Mouse (Mus musculus): ENCODE measurements at regions not wholly inside any gene's neighbourhood (a gene's known extent, or its start where the extent isn't known, plus 50 kb on each side); places are given as distances from the start of the nearest gene placed in this dataset.
A peak's percentile ranks its signal among the peaks of the same experiment; 100 is the strongest.
"Not testable (repeated sequence)": the region's sequence is repeated elsewhere in the genome, so short reads cannot be mapped to it uniquely, and the experiment has no call there.

DNA sequence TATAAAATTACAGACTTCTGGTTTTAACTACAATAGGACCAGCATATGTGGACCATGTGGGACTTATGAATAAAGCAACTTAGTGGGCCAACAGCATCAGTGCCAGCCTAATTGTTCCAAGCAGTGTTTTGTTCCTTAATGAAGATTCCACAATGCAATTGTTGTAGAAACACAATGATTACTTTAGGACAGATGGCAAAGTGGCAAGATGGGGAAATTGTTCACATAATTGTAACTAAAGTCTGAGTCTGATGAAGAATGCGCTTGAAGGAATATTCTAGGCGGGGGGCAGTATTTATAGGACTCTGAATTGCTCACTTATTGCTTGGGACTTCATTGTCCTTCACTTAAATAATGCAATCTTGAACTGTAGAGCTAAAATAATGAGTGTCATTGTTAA, 253.4 kb upstream of the Kcnj3 start:
- no peak overlapping the region for H3K4me3 ChIP-seq
- no peaks in the 10 kb centered on the region for H3K9me3 ChIP-seq
- 80% methylated on average over 2 of the region's 2 CpGs for WGBS
- H3K4me2 ChIP-seq (replicated peaks) = no peak overlapping the region
- no peak overlapping the region for H3K9ac ChIP-seq
- no peaks in the 10 kb centered on the region for H3K27me3 ChIP-seq (replicated peaks)
- no peak for ATAC-seq (ENCODE audit: low FRiP score, low read depth)
- no peaks in the 10 kb centered on the region for H3K36me3 ChIP-seq
- H3K4me1 ChIP-seq = no peaks in the 10 kb centered on the region
- no peak overlapping the region for H3K27ac ChIP-seq

DNA sequence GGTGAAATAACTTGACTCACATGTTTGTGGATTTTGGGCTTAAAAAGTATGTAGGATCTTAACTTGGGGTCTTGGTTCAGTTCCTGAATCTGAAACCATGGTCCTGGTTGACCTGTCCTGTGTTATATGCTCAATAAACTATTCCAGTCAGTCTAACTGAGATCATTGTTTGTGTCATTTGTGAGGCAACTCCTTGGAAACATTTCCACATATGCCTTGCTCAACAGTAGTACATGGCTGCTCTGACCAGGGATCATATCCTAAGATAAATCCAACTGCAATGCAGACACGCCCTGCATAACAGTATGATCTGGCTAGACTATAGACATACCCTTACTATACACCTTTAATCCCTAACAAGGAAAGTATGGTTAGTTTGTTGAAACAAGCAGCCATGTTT, 228.9 kb upstream of the Kcnj3 start:
- Histone ChIP-seq H3K4me1 (no peaks in the 10 kb centered on the region), H3K9ac (no peak overlapping the region), H3K27me3 (replicated peaks) (no peaks in the 10 kb centered on the region), H3K4me3 (no peak overlapping the region), H3K4me2 (replicated peaks) (no peak overlapping the region), H3K27ac (no peak overlapping the region), H3K9me3 (no peaks in the 10 kb centered on the region), H3K36me3 (no peaks in the 10 kb centered on the region)
- ATAC-seq (ENCODE audit: low FRiP score, low read depth) = no peak
- WGBS = 88% methylated on average over 1 of the region's 1 CpGs

DNA sequence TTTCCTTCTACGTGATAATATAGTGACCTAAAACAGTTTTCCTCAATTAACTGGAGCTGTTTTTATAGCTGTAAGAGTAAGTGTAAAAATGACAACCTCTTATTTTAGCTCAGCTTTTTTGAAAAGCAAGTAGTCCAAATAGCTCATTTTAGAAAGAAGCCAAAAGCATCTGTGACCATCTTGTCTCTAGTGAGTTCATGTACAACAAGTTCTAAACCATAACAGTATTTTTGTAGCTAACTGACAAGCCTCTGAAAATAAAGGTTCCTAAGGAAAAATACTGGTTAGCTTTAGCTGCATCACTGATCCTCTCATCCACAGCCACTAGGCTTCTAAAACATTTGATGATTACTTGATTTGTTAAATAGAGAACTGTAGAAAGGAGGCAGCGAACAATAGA, 227.2 kb upstream of the Kcnj3 start:
- no peak overlapping the region for H3K9ac ChIP-seq
- no peaks in the 10 kb centered on the region for H3K4me1 ChIP-seq
- no peaks in the 10 kb centered on the region for H3K27me3 ChIP-seq (replicated peaks)
- no peaks in the 10 kb centered on the region for H3K36me3 ChIP-seq
- no peak for ATAC-seq (ENCODE audit: low FRiP score, low read depth)
- no peaks in the 10 kb centered on the region for H3K9me3 ChIP-seq
- 89% methylated on average over 2 of the region's 2 CpGs for WGBS
- no peak overlapping the region for H3K4me2 ChIP-seq (replicated peaks)
- no peak overlapping the region for H3K4me3 ChIP-seq
- no peak overlapping the region for H3K27ac ChIP-seq

DNA sequence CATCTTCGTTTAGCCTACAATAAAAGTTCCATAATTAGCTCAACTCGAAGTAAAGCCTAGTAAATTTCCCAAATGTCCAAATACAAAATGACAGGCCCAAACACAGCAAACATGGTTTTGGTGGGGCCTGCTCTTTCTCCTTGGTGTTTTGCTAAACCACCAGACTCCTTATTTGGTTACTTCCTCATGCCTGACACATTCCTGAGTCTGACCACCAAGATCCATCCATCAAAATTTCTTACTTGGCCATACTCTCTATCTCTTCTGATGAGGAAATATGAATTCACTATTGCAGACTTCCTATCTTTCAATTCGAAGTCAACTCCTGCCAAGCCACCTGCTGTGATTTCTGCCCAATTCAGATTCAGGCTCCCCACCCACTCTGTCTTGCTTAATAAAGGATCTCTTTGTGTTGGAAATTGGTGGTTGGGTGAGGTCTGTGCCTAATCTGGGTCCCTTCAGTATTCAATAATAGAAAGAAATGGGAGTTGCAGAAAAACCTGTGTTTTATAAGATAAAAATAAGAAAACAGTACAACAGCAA, 225.9 kb upstream of the Kcnj3 start:
- WGBS = 63% methylated on average over 3 of the region's 3 CpGs

DNA sequence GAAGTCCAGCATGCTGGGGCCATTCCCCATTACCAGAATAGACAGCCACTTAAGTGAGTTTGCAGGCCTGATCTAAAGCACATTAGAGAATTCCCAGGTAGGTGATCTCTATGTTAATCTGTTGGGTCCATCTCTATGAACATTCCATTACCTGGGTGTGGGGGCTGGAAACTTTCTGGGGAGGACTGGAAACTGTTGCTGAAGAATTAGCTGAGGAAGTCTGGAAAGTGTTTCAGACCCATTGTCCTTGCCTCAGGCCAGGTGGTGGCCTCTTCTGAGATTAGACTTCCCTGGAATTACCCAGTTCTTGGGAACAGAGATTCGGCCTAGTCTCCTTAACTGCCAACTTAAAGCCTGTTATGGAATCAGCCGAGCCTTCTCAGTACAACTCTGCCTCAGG, 224.5 kb upstream of the Kcnj3 start:
- 88% methylated on average over 2 of the region's 2 CpGs for WGBS
- Histone ChIP-seq H3K27ac (no peak overlapping the region), H3K27me3 (replicated peaks) (no peaks in the 10 kb centered on the region), H3K9ac (no peak overlapping the region), H3K4me2 (replicated peaks) (no peak overlapping the region), H3K4me1 (no peaks in the 10 kb centered on the region), H3K4me3 (no peak overlapping the region), H3K36me3 (no peaks in the 10 kb centered on the region), H3K9me3 (no peaks in the 10 kb centered on the region)
- ATAC-seq (ENCODE audit: low FRiP score, low read depth) = no peak

More for the DNA sequence above, 225.9 kb upstream of the Kcnj3 start:
- no peak overlapping the region for H3K4me2 ChIP-seq (replicated peaks)
- H3K27me3 ChIP-seq (replicated peaks) = no peaks in the 10 kb centered on the region
- no peaks in the 10 kb centered on the region for H3K36me3 ChIP-seq
- H3K4me1 ChIP-seq = no peaks in the 10 kb centered on the region
- no peak for ATAC-seq (ENCODE audit: low FRiP score, low read depth)
- no peak overlapping the region for H3K4me3 ChIP-seq
- H3K9ac ChIP-seq = no peak overlapping the region
- no peak overlapping the region for H3K27ac ChIP-seq
- no peaks in the 10 kb centered on the region for H3K9me3 ChIP-seq

DNA sequence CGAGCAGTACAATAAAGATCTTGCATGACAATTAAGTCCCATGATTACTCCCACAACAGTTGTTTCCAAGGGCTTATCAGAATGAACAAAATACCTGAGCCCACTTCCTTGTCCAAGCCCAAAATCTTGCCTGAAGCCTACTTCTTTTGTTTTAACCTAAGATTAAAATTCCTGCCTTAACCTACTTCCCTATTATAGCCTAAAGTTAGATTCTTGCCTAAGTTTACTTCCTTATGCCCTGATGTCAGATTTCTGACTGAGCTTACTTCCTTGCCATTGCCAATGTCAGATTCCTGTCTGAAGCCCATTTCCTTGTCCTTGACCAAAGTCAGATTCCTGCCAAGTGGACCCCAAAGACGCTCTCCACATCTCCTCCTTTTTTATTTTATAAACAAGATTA, 213.7 kb upstream of the Kcnj3 start:
- no peak overlapping the region for H3K9ac ChIP-seq
- H3K36me3 ChIP-seq = no peaks in the 10 kb centered on the region
- no peaks in the 10 kb centered on the region for H3K9me3 ChIP-seq
- H3K27ac ChIP-seq = no peak overlapping the region
- WGBS = 79% methylated on average over 2 of the region's 2 CpGs
- ATAC-seq (ENCODE audit: low FRiP score, low read depth) = no peak
- no peak overlapping the region for H3K4me3 ChIP-seq
- H3K27me3 ChIP-seq (replicated peaks) = no peaks in the 10 kb centered on the region
- no peaks in the 10 kb centered on the region for H3K4me1 ChIP-seq
- H3K4me2 ChIP-seq (replicated peaks) = no peak overlapping the region

DNA sequence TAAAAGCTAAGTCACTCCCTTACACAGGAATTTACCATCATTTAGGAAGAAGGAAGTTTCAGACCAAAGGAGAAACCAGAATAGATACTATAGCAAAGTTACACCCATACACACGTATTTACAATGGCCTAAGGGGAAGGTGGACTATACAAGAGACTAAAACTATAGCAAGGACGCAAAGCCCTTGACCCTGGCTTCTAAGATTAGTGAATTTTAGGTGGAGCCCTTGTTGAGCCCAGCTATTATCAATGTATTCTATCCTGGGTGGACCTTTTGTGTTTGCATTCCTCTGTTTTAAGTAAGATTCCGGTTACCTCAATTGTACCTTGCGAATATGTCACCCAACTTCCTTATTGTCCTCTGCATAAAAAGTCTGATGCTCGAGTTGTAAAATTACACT, 213.0 kb upstream of the Kcnj3 start:
- H3K4me3 ChIP-seq; H3K9ac ChIP-seq; H3K4me2 ChIP-seq (replicated peaks); H3K9me3 ChIP-seq; H3K4me1 ChIP-seq; H3K27me3 ChIP-seq (replicated peaks); H3K27ac ChIP-seq; H3K36me3 ChIP-seq; ATAC-seq (ENCODE audit: low FRiP score, low read depth): not testable (repeated sequence)
- 87% methylated on average over 5 of the region's 5 CpGs for WGBS

DNA sequence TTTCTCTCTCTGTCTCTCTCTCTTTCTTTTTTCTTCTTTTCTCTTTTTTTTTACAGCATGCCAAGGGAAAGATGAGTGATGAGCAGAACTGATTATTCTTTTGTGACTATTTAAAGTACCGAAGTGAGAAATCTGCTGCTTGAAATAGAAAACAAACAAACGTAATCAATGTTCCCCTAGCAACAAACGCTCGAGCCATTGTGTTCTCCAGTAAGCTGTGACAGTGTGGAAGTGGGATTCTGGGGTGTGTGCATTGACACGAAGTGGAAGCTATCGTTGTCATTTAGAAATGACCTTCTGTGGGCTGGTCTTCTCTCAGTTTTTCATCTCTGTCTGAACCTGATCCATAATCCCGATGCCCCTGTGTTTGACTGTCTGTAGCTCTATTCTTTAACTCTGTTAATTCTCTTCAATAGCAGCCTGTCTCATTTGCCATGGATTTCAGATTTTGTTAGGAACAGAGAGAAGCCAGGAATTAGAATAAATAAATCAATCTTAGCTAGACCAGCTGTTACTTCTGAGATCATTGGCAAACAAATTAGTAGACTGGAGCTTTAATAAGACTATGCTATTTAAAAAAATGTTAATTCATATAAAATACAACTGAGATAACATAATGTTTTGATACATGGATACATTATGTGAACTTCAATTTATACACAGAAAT, 207.5 kb upstream of the Kcnj3 start:
- H3K9me3 ChIP-seq = no peaks in the 10 kb centered on the region
- H3K4me1 ChIP-seq = no peaks in the 10 kb centered on the region
- H3K27ac ChIP-seq = no peak overlapping the region
- 76% methylated on average over 7 of the region's 7 CpGs for WGBS
- no peak overlapping the region for H3K4me2 ChIP-seq (replicated peaks)
- no peaks in the 10 kb centered on the region for H3K27me3 ChIP-seq (replicated peaks)
- no peak for ATAC-seq (ENCODE audit: low FRiP score, low read depth)
- no peak overlapping the region for H3K4me3 ChIP-seq
- no peaks in the 10 kb centered on the region for H3K36me3 ChIP-seq
- H3K9ac ChIP-seq = no peak overlapping the region

DNA sequence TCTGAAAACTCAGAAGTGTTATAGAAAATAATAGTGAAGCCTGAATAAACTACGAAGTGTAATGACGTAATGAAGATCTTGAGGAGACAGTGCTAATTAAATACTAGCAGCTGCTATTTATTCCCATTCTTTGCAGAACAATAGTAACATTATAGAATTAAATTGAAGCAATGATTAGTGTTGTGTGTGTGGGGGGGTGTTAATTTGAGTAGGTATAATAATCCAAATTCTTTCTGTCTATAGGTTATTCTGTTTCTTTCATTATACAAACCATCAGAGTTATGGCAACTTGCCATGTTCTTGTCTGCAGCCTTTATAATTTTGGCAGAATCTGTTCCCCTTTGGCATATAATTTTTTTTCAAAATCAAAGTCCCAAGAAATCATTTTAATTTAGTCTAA, 203.9 kb upstream of the Kcnj3 start:
- H3K9me3 ChIP-seq = no peaks in the 10 kb centered on the region
- no peaks in the 10 kb centered on the region for H3K36me3 ChIP-seq
- no peak overlapping the region for H3K4me2 ChIP-seq (replicated peaks)
- H3K27me3 ChIP-seq (replicated peaks) = no peaks in the 10 kb centered on the region
- H3K4me1 ChIP-seq = no peaks in the 10 kb centered on the region
- no peak overlapping the region for H3K9ac ChIP-seq
- 91% methylated on average over 2 of the region's 2 CpGs for WGBS
- H3K27ac ChIP-seq = no peak overlapping the region
- no peak overlapping the region for H3K4me3 ChIP-seq
- no peak for ATAC-seq (ENCODE audit: low FRiP score, low read depth)

DNA sequence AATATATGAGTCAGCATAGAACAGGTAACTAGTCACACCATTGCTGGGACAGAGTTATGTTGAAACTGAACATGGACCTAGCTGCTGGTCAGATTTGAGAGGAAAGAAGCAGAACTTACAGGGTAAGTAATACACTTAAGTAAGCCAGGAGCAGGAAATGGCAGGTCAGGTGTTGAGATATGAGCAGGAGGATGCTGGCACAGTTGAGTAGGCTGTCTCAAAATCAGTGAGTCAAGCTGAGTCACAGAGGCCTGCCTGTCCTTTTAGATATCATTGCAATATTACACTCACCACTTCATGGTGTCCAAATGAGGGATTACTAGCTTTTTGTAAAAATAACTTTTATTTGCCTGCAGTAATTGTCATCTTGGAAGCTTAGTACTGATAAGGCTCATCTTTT, 182.6 kb upstream of the Kcnj3 start:
- Histone ChIP-seq H3K4me1 (no peaks in the 10 kb centered on the region), H3K4me3 (no peak overlapping the region), H3K9ac (no peak overlapping the region), H3K27ac (no peak overlapping the region), H3K27me3 (replicated peaks) (no peaks in the 10 kb centered on the region), H3K9me3 (no peaks in the 10 kb centered on the region), H3K36me3 (no peaks in the 10 kb centered on the region), H3K4me2 (replicated peaks) (no peak overlapping the region)
- no peak for ATAC-seq (ENCODE audit: low FRiP score, low read depth)

DNA sequence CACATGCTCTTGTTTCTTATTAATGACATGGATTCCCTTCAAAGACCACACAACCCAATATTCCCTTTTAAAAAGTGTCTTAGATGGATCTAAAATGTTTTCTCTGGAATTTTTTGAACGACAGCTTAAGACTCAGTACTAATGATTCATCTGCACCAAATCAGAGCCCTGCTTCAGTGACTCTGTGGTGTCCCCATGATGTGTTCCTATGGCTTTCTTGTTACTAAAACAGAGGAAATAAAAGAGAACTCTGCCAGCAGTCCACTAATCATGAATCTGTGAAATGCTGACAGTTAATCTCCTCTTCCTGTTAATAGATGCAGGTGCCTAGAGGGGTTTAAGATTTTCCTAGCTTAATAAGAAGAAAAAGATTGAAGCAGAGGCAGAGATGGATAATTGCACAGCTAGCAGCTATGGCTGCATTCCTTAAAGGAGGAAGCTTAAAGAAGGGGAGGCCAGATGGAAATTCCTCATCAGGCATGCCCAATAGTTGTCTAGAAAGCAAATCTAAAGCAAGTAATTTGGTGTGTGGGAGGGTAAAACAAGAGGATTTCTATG, 173.0 kb upstream of the Kcnj3 start:
- no peak for ATAC-seq (ENCODE audit: low FRiP score, low read depth)
- H3K9me3 ChIP-seq = no peaks in the 10 kb centered on the region
- H3K4me1 ChIP-seq = no peaks in the 10 kb centered on the region
- H3K27me3 ChIP-seq (replicated peaks) = no peaks in the 10 kb centered on the region
- no peaks in the 10 kb centered on the region for H3K36me3 ChIP-seq
- no peak overlapping the region for H3K27ac ChIP-seq
- H3K4me3 ChIP-seq = no peak overlapping the region
- no peak overlapping the region for H3K9ac ChIP-seq
- no peak overlapping the region for H3K4me2 ChIP-seq (replicated peaks)
- WGBS = 56% methylated on average over 1 of the region's 1 CpGs

DNA sequence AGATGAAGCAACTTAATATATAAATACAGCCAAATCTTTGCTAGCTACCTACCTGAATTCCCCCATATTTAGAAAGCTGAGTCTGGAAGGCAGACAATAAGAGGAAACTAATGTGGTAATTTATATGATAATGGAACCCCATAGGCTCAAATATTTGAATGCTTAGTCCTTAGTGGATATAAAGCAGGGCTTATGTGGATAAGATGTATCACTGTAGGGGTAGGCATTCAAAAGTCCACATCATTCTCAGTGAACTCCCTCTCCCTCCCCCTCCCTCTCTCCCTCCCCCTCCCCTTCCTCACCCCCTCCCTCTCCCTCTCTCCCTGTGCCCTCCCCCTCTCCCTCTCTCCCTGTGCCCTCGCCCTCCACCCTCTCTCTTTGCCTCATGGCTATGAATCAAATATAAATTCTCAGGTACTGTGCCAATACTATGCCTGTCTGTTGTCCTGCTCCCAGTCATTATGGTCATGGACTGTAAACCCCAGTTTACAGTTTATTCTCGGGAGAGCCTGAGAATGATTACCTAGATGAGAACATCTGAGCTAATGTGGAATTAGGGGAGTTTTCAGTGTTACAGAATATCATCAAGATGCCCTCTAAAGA, 171.8 kb upstream of the Kcnj3 start:
- ATAC-seq (ENCODE audit: low FRiP score, low read depth) = peak; percentile 81
- H3K27ac ChIP-seq = no peak overlapping the region
- no peak overlapping the region for H3K9ac ChIP-seq
- no peak overlapping the region for H3K4me2 ChIP-seq (replicated peaks)
- no peaks in the 10 kb centered on the region for H3K36me3 ChIP-seq
- no peaks in the 10 kb centered on the region for H3K27me3 ChIP-seq (replicated peaks)
- no peak overlapping the region for H3K4me3 ChIP-seq
- H3K4me1 ChIP-seq = no peaks in the 10 kb centered on the region
- WGBS = 64% methylated on average over 1 of the region's 2 CpGs
- H3K9me3 ChIP-seq = no peaks in the 10 kb centered on the region

DNA sequence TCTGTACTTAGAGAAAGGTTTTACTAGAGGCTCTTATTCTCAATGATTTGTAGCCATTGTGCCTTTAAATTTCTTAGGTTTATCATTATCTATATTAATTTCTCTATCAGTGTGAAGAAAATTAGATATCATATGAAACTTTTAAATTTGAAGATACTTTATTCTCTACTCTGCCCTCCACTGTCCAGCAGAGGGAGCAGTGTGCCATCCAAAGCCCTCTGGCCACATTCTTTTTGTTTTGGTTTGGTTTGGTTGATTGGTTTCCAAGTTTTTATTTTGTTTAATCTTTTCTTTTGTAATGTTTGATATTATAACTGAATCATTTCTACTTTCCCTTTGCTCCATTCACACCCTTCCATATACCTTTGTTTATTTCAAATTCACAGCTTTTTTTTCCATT, 129.4 kb upstream of the Kcnj3 start:
- no peaks in the 10 kb centered on the region for H3K4me1 ChIP-seq
- no peak for ATAC-seq (ENCODE audit: low FRiP score, low read depth)
- H3K4me3 ChIP-seq = no peak overlapping the region

More for the DNA sequence above, 129.4 kb upstream of the Kcnj3 start:
- no peak overlapping the region for H3K9ac ChIP-seq
- H3K9me3 ChIP-seq = no peaks in the 10 kb centered on the region
- no peaks in the 10 kb centered on the region for H3K36me3 ChIP-seq
- H3K4me2 ChIP-seq (replicated peaks) = no peak overlapping the region
- no peaks in the 10 kb centered on the region for H3K27me3 ChIP-seq (replicated peaks)
- H3K27ac ChIP-seq = no peak overlapping the region
